Mouse (Mus musculus): Measurements from ENCODE around the gene T. TPM values are rescaled to one million over a fixed set of nuclear protein-coding genes. Genes with fewer than 3 reads are reported as not detected.

Gene T
- 0.12 TPM in 1 of 2 replicates, not detected in the other for polyA plus RNA-seq (2015; fragmentation: Nextera tagmentation; extraction: Ambion mirVana)

DNA sequence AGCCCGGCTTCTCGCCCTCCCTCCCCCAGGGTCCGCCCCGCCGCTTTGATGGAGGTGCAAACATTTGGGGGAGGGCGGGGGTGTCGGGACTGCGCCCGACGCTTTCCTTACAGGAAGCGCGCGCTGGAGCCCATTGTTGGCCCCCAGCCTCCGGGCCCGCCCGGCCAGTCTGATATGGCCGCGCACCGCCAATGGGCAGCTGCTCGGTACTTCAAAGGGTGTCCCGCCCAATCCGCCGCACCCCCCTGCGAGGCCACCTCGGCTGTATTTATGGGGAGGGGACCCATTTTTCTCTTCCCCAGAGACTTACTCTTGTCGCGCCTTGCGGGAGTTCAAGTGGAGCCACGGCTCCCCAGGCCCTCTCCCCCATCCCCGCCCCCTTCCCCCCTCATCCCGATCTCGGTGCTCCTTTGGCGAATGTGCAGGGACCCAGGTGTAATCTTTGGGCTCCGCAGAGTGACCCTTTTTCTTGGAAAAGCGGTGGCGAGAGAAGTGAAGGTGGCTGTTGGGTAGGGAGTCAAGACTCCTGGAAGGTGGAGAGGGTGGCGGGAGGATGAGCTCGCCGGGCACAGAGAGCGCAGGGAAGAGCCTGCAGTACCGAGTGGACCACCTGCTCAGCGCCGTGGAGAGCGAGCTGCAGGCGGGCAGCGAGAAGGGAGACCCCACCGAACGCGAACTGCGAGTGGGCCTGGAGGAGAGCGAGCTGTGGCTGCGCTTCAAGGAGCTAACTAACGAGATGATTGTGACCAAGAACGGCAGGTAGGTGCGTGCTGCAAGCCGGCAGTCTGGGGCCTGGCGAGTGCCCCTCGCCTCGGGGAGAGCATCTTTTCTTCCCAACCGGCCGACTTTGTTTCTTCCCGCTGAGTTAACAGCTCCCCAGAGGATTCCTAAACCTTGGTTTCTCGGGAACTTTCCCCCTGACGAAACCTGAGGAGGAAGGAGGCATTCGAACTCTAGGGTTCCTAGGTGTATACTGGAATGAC is at the start of gene T:
T (plus strand) TSS at position 446 of the 983 bp plus-strand sequence.
- no peaks in the 10 kb centered on the region for H3K36me3 ChIP-seq (ENCODE audit: control insufficient read depth, insufficient read depth)
- no peak within 1 kb of the TSS for H3K27ac ChIP-seq (ENCODE audit: low read depth, low read length)
- no peak for ATAC-seq
- under 1% methylated on average over 60 of the region's 65 CpGs for WGBS
- H3K4me3 ChIP-seq (ENCODE audit: low read depth, low read length): no peak within 1 kb of the TSS
- peaks cover 83% of the 10 kb centered on the region for H3K27me3 ChIP-seq (replicated peaks; ENCODE audit: control insufficient read depth, insufficient read depth, low read length)
- H3K4me1 ChIP-seq (replicated peaks; ENCODE audit: control insufficient read depth, insufficient read depth, low read length): no peaks in the 10 kb centered on the region
- H3K9ac ChIP-seq (ENCODE audit: low read depth, low read length): no peak within 1 kb of the TSS
- no peak within 1 kb of the TSS for H3K4me2 ChIP-seq (replicated peaks; ENCODE audit: low read depth)
- no peak for TF ChIP-seq CTCF (IDR thresholded peaks at IDR 0.05; ENCODE audit: low read depth)
- no peaks in the 10 kb centered on the region for H3K9me3 ChIP-seq (ENCODE audit: control insufficient read depth)

DNA sequence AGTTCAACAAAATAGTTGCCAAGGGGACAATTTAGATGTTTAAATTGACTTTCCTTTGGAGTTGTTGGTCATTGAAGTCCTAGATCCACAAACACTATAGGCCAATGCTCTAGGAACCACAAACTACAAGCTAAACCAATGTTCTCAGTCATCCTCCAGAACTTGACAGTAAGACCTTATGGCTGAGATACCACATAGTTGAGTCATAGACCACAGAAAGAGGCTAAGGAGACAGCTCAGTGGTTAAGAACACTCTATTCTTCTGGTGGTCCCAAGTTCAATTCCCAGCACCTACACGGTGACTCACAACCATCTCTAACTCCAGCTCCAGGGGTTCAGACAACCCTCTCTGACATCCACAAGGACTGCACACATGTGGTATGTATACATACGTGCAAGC is 48.8 kb upstream of the T start:
- whole genome bisulfite sequencing: 87% methylated on average over 2 of the region's 2 CpGs
- H3K4me2 ChIP-seq (replicated peaks; ENCODE audit: low read depth): no peak overlapping the region
- H3K27me3 ChIP-seq (replicated peaks; ENCODE audit: control insufficient read depth, insufficient read depth, low read length): peaks cover 26% of the 10 kb centered on the region
- H3K9me3 ChIP-seq (ENCODE audit: control insufficient read depth): no peaks in the 10 kb centered on the region
- H3K4me1 ChIP-seq (replicated peaks; ENCODE audit: control insufficient read depth, insufficient read depth, low read length): no peaks in the 10 kb centered on the region
- no peak overlapping the region for H3K27ac ChIP-seq (ENCODE audit: low read depth, low read length)
- H3K4me3 ChIP-seq (ENCODE audit: low read depth, low read length): no peak overlapping the region
- H3K9ac ChIP-seq (ENCODE audit: low read depth, low read length): no peak overlapping the region
- no peaks in the 10 kb centered on the region for H3K36me3 ChIP-seq (ENCODE audit: control insufficient read depth, insufficient read depth)
- TF ChIP-seq CTCF (IDR thresholded peaks at IDR 0.05; ENCODE audit: low read depth): no peak
- no peak for ATAC-seq

GRCm38 (mm10) chr17:8388463-8388862 is 45.8 kb upstream of the T start:
- Histone ChIP-seq H3K27me3 (replicated peaks; ENCODE audit: control insufficient read depth, insufficient read depth, low read length) (peaks cover 28% of the 10 kb centered on the region), H3K4me1 (replicated peaks; ENCODE audit: control insufficient read depth, insufficient read depth, low read length) (no peaks in the 10 kb centered on the region), H3K27ac (ENCODE audit: low read depth, low read length) (no peak overlapping the region), H3K9ac (ENCODE audit: low read depth, low read length) (no peak overlapping the region), H3K9me3 (ENCODE audit: control insufficient read depth) (no peaks in the 10 kb centered on the region), H3K4me3 (ENCODE audit: low read depth, low read length) (no peak overlapping the region), H3K4me2 (replicated peaks; ENCODE audit: low read depth) (no peak overlapping the region), H3K36me3 (ENCODE audit: control insufficient read depth, insufficient read depth) (no peaks in the 10 kb centered on the region)
- TF ChIP-seq CTCF (IDR thresholded peaks at IDR 0.05; ENCODE audit: low read depth): peak; percentile 73
- no peak for ATAC-seq
- 3% methylated on average over 13 of the region's 13 CpGs for WGBS

DNA sequence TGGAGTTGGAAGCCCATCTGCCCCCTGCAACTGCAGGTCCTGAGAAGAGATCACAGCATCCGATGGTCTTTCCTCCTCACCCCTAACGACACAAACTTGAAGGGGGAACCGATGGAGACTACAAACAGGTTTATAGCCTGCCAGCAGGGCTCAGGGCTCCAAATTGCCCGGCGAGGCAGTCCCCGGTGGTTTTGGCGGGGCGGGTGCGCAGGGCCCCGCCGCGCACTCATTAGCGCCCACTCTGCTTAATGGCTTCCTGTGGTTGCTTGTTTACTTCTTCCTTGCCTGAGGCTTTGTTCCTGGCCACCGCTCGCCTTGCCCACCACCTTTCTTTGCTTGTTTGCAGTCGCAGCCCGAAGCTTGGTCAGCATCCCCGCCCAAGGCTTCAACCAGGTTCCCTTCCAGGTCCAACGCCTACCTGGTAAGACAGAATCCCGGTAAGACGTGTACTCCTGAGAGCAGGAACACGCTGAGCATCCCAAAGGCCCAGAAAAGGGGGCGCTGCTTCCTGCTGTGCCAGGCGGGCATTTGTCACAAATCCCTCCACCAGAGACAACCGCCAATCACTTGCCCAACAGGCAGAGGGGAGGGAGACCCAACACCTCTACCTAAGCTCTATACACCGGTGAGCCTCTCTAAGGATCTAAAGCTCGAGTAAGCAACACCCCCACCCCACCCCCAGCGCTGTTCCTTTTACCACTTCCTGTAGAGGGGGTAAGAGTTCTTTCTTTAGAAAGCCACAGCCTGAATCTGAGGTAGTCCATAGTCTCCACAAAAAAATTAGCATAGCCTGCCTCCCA is 45.0 kb upstream of the T start:
- Histone ChIP-seq H3K4me1 (replicated peaks; ENCODE audit: control insufficient read depth, insufficient read depth, low read length) (no peaks in the 10 kb centered on the region), H3K36me3 (ENCODE audit: control insufficient read depth, insufficient read depth) (no peaks in the 10 kb centered on the region), H3K4me2 (replicated peaks; ENCODE audit: low read depth) (no peak overlapping the region), H3K4me3 (ENCODE audit: low read depth, low read length) (no peak overlapping the region), H3K27me3 (replicated peaks; ENCODE audit: control insufficient read depth, insufficient read depth, low read length) (peaks cover 28% of the 10 kb centered on the region), H3K27ac (ENCODE audit: low read depth, low read length) (no peak overlapping the region), H3K9me3 (ENCODE audit: control insufficient read depth) (no peaks in the 10 kb centered on the region), H3K9ac (ENCODE audit: low read depth, low read length) (no peak overlapping the region)
- WGBS: 4% methylated on average over 28 of the region's 28 CpGs
- no peak for ATAC-seq
- TF ChIP-seq CTCF (IDR thresholded peaks at IDR 0.05; ENCODE audit: low read depth): no peak

GRCm38 (mm10) chr17:8389790-8390095 is 44.5 kb upstream of the T start:
- H3K36me3 ChIP-seq (ENCODE audit: control insufficient read depth, insufficient read depth): no peaks in the 10 kb centered on the region
- no peak overlapping the region for H3K4me3 ChIP-seq (ENCODE audit: low read depth, low read length)
- H3K27me3 ChIP-seq (replicated peaks; ENCODE audit: control insufficient read depth, insufficient read depth, low read length): peaks cover 28% of the 10 kb centered on the region
- H3K4me2 ChIP-seq (replicated peaks; ENCODE audit: low read depth): no peak overlapping the region
- H3K4me1 ChIP-seq (replicated peaks; ENCODE audit: control insufficient read depth, insufficient read depth, low read length): no peaks in the 10 kb centered on the region
- no peak overlapping the region for H3K27ac ChIP-seq (ENCODE audit: low read depth, low read length)
- 7% methylated on average over 10 of the region's 10 CpGs for WGBS
- no peak overlapping the region for H3K9ac ChIP-seq (ENCODE audit: low read depth, low read length)
- peak; percentile 33 for TF ChIP-seq CTCF (IDR thresholded peaks at IDR 0.05; ENCODE audit: low read depth)
- H3K9me3 ChIP-seq (ENCODE audit: control insufficient read depth): no peaks in the 10 kb centered on the region
- no peak for ATAC-seq

- peaks cover 28% of the 10 kb centered on the region for H3K27me3 ChIP-seq (replicated peaks; ENCODE audit: control insufficient read depth, insufficient read depth, low read length)
- H3K36me3 ChIP-seq (ENCODE audit: control insufficient read depth, insufficient read depth): no peaks in the 10 kb centered on the region
- no peak for ATAC-seq
- no peak overlapping the region for H3K4me3 ChIP-seq (ENCODE audit: low read depth, low read length)
- H3K4me1 ChIP-seq (replicated peaks; ENCODE audit: control insufficient read depth, insufficient read depth, low read length): no peaks in the 10 kb centered on the region
- no peak for TF ChIP-seq CTCF (IDR thresholded peaks at IDR 0.05; ENCODE audit: low read depth)
- no peaks in the 10 kb centered on the region for H3K9me3 ChIP-seq (ENCODE audit: control insufficient read depth)
- no peak overlapping the region for H3K9ac ChIP-seq (ENCODE audit: low read depth, low read length)
- H3K4me2 ChIP-seq (replicated peaks; ENCODE audit: low read depth): no peak overlapping the region
- WGBS: 64% methylated on average over 4 of the region's 4 CpGs
- H3K27ac ChIP-seq (ENCODE audit: low read depth, low read length): no peak overlapping the region
Measured at GRCm38 (mm10) chr17:8390487-8390886, 43.7 kb upstream of the T start.
